Mouse (Mus musculus) midbrain, embryonic 10.5 days (tissue): ENCODE results near the gene Arap1. TPM values are rescaled to one million over a fixed set of nuclear protein-coding genes. Genes with fewer than 3 reads are reported as not detected.

Experiments
- DNase-seq: peaks from one replicate; pipeline ENCODE4 v3.0.0-alpha.2; 2017; ENCODE audit warnings: low spot score
- H3K27ac ChIP-seq: fragments of 300-500 bp; sonication (generic); replicated peaks from 2 replicates; pipeline ENCODE4 v1.5.1; 2016; ENCODE audit warnings: mild to moderate bottlenecking
- H3K27me3 ChIP-seq: fragments of 300-500 bp; sonication (generic); 2 replicates; pipeline ENCODE4 v1.6.1; 2016; ENCODE audit warnings: low read depth, mild to moderate bottlenecking; ENCODE audit not compliant: poor library complexity, severe bottlenecking
- H3K36me3 ChIP-seq: fragments of 300-500 bp; sonication (generic); 2 replicates; pipeline ENCODE4 v1.6.1; 2016; ENCODE audit warnings: mild to moderate bottlenecking, moderate library complexity
- H3K4me1 ChIP-seq: fragments of 300-500 bp; sonication (generic); 2 replicates; pipeline ENCODE4 v1.6.1; 2016
- H3K4me3 ChIP-seq: fragments of 300-500 bp; sonication (generic); 2 replicates; pipeline ENCODE4 v1.5.1; 2016; ENCODE audit warnings: mild to moderate bottlenecking, moderate library complexity
- H3K9me3 ChIP-seq: fragments of 300-500 bp; sonication (generic); replicated peaks from 2 replicates; pipeline ENCODE4 v1.6.1; 2016; ENCODE audit warnings: mild to moderate bottlenecking
- WGBS: fragments of 180-500 bp; shearing (Covaris S2); methylation state at CpG from one replicate; pipeline ENCODE4 v1.1.7; 2016; 5-methylcytosine and 5-hydroxymethylcytosine counted together
- polyA plus RNA-seq: library from polyadenylated mRNA; unstranded; fragments of >200 nt; fragmentation: Nextera tagmentation; extraction: Ambion mirVana; gene quantifications from 2 replicates; pipeline ENCODE4 v1.2.1, GENCODE M21; 2016

The Arap1 gene
- polyA plus RNA-seq, 1 experiment from 2014 or later: 13.6 TPM

GRCm38 (mm10) chr7:101450422-101451401 lies 102.8 kb downstream of the Arap1 start:
- peak; percentile 91 for DNase-seq
- no peaks in the 10 kb centered on the region for H3K9me3 ChIP-seq
- peak overlapping the region; percentile 68 for H3K4me3 ChIP-seq
- H3K27ac ChIP-seq: peak overlapping the region; percentile 68
- WGBS: 2% methylated on average over 65 of the region's 68 CpGs
- no peaks in the 10 kb centered on the region for H3K36me3 ChIP-seq
- H3K27me3 ChIP-seq: peaks cover 47% of the 10 kb centered on the region
- peaks cover 22% of the 10 kb centered on the region for H3K4me1 ChIP-seq

GRCm38 (mm10) chr7:101452669-101453068 lies 104.8 kb downstream of the Arap1 start:
- Histone ChIP-seq H3K4me3 (no peak overlapping the region), H3K4me1 (peaks cover 29% of the 10 kb centered on the region), H3K27me3 (peaks cover 58% of the 10 kb centered on the region), H3K36me3 (no peaks in the 10 kb centered on the region), H3K9me3 (no peaks in the 10 kb centered on the region), H3K27ac (no peak overlapping the region)
- no peak for DNase-seq
- 93% methylated on average over 3 of the region's 3 CpGs for WGBS

GRCm38 (mm10) chr7:101453296-101453695 lies 105.4 kb downstream of the Arap1 start:
- Histone ChIP-seq H3K9me3 (no peaks in the 10 kb centered on the region), H3K4me3 (no peak overlapping the region), H3K36me3 (no peaks in the 10 kb centered on the region), H3K27ac (no peak overlapping the region), H3K27me3 (peaks cover 60% of the 10 kb centered on the region), H3K4me1 (peaks cover 32% of the 10 kb centered on the region)
- DNase-seq: no peak
- WGBS: 91% methylated on average over 3 of the region's 3 CpGs

- Histone ChIP-seq H3K4me3 (no peak overlapping the region), H3K36me3 (no peaks in the 10 kb centered on the region), H3K27ac (no peak overlapping the region), H3K4me1 (peaks cover 32% of the 10 kb centered on the region), H3K27me3 (peaks cover 64% of the 10 kb centered on the region), H3K9me3 (no peaks in the 10 kb centered on the region)
- DNase-seq: no peak
- 18% methylated on average over 8 of the region's 8 CpGs for WGBS
These were observed 105.9 kb downstream of the Arap1 start for GRCm38 (mm10) chr7:101453725-101454124.

- no peak for DNase-seq
- WGBS: 86% methylated on average over 9 of the region's 9 CpGs
- Histone ChIP-seq H3K4me3 (no peak overlapping the region), H3K9me3 (no peaks in the 10 kb centered on the region), H3K27me3 (peaks cover 64% of the 10 kb centered on the region), H3K4me1 (peaks cover 33% of the 10 kb centered on the region), H3K36me3 (no peaks in the 10 kb centered on the region), H3K27ac (no peak overlapping the region)
These were observed 106.6 kb downstream of the Arap1 start for GRCm38 (mm10) chr7:101454479-101454878.

- Histone ChIP-seq H3K4me3 (no peak overlapping the region), H3K9me3 (no peaks in the 10 kb centered on the region), H3K27me3 (peaks cover 64% of the 10 kb centered on the region), H3K27ac (no peak overlapping the region), H3K4me1 (peaks cover 40% of the 10 kb centered on the region), H3K36me3 (no peaks in the 10 kb centered on the region)
- 87% methylated on average over 6 of the region's 6 CpGs for WGBS
- no peak for DNase-seq
These were observed 107.3 kb downstream of the Arap1 start for GRCm38 (mm10) chr7:101455141-101455540.

- 70% methylated on average over 4 of the region's 4 CpGs for WGBS
- DNase-seq: no peak
- Histone ChIP-seq H3K36me3 (no peaks in the 10 kb centered on the region), H3K4me3 (no peak overlapping the region), H3K27ac (peak overlapping the region; percentile 39; the same call in 1 of the 2 replicates), H3K4me1 (peaks cover 39% of the 10 kb centered on the region), H3K9me3 (no peaks in the 10 kb centered on the region), H3K27me3 (peaks cover 61% of the 10 kb centered on the region)
These were observed 108.5 kb downstream of the Arap1 start for GRCm38 (mm10) chr7:101456318-101456717.

- DNase-seq: no peak
- peaks cover 56% of the 10 kb centered on the region for H3K27me3 ChIP-seq
- no peak overlapping the region for H3K27ac ChIP-seq
- peaks cover 36% of the 10 kb centered on the region for H3K4me1 ChIP-seq
- no peaks in the 10 kb centered on the region for H3K36me3 ChIP-seq
- 34% methylated on average over 5 of the region's 5 CpGs for WGBS
- no peak overlapping the region for H3K4me3 ChIP-seq
- no peaks in the 10 kb centered on the region for H3K9me3 ChIP-seq
These were observed 108.9 kb downstream of the Arap1 start for GRCm38 (mm10) chr7:101456789-101457188.

GRCm38 (mm10) chr7:101457283-101457682 lies 109.4 kb downstream of the Arap1 start:
- 81% methylated on average over 5 of the region's 5 CpGs for WGBS

GRCm38 (mm10) chr7:101457801-101458200 lies 109.9 kb downstream of the Arap1 start:
- peaks cover 40% of the 10 kb centered on the region for H3K4me1 ChIP-seq
- no peaks in the 10 kb centered on the region for H3K9me3 ChIP-seq
- no peak overlapping the region for H3K4me3 ChIP-seq
- peaks cover 46% of the 10 kb centered on the region for H3K27me3 ChIP-seq
- WGBS: 71% methylated on average over 8 of the region's 8 CpGs
- no peaks in the 10 kb centered on the region for H3K36me3 ChIP-seq
- DNase-seq: no peak
- no peak overlapping the region for H3K27ac ChIP-seq

More at GRCm38 (mm10) chr7:101457283-101457682, 109.4 kb downstream of the Arap1 start:
- no peak overlapping the region for H3K4me3 ChIP-seq
- H3K27me3 ChIP-seq: peaks cover 51% of the 10 kb centered on the region
- no peaks in the 10 kb centered on the region for H3K9me3 ChIP-seq
- no peak for DNase-seq
- no peaks in the 10 kb centered on the region for H3K36me3 ChIP-seq
- peaks cover 36% of the 10 kb centered on the region for H3K4me1 ChIP-seq
- no peak overlapping the region for H3K27ac ChIP-seq

GRCm38 (mm10) chr7:101458278-101458781 lies 110.5 kb downstream of the Arap1 start:
- DNase-seq: no peak
- Histone ChIP-seq H3K27ac (no peak overlapping the region), H3K27me3 (peaks cover 41% of the 10 kb centered on the region), H3K9me3 (no peaks in the 10 kb centered on the region), H3K36me3 (no peaks in the 10 kb centered on the region), H3K4me1 (peaks cover 42% of the 10 kb centered on the region), H3K4me3 (no peak overlapping the region)
- 70% methylated on average over 4 of the region's 4 CpGs for WGBS

GRCm38 (mm10) chr7:101459305-101459813 lies 111.5 kb downstream of the Arap1 start:
- 0 out of 2 replicates have a peak overlapping the region, but pooled peaks have one; percentile 24 for H3K27ac ChIP-seq
- no peak overlapping the region for H3K4me3 ChIP-seq
- no peak for DNase-seq
- peaks cover 31% of the 10 kb centered on the region for H3K27me3 ChIP-seq
- peaks cover 34% of the 10 kb centered on the region for H3K4me1 ChIP-seq
- no peaks in the 10 kb centered on the region for H3K36me3 ChIP-seq
- H3K9me3 ChIP-seq: no peaks in the 10 kb centered on the region
- WGBS: 86% methylated on average over 9 of the region's 9 CpGs
